Mouse (Mus musculus) gastrocnemius, postnatal 14 days (tissue): ENCODE data around the gene Rpl7a. TPM values are rescaled to one million over a fixed set of nuclear protein-coding genes. Genes with fewer than 3 reads are reported as not detected.

Experiments
- DNase-seq: peaks from one replicate; pipeline ENCODE4 v3.0.0; 2021; ENCODE audit warnings: mixed read lengths
- intact Hi-C: fragments of 180-260 bp; cut with DNase I; formaldehyde crosslinking; loops from one replicate; pipeline ENCODE4 v1.15.1; 2025; ENCODE audit warnings: low total_unique reads
- total RNA-seq, 2 experiments: library from RNA; stranded (reverse); gene quantifications; 2 replicates each; pipeline ENCODE4 v1.2.3; 2021

The Rpl7a gene
- total RNA-seq, 2 experiments from 2014 or later = 309 to 346 TPM

DNA sequence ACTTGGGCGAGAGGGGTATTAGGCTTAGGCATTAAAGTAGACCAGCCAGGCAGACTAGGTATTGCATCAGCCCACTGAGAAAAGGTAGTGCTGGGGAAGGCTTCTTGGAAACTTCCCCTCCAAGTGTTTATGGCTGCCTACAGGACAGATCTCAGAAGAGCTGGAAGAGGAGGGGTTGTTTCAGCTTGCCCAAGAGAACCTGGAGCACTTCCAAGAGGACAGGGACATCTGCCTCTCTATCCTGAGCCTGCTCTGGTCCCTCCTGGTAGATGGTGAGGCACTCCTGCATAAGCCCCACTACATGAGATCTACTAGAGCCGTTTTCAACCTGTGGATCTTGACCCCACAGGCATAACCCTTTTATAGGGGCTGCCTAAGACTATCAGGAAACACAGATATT lies 39.8 kb downstream of the Rpl7a start:
- no peak for DNase-seq
- intact Hi-C loops = no loop called here

GRCm38 (mm10) chr2:26951346-26951905 lies 40.9 kb downstream of the Rpl7a start:
- DNase-seq = no peak
- intact Hi-C loops = no loop called here

GRCm38 (mm10) chr2:26952193-26952592 lies 41.6 kb downstream of the Rpl7a start:
- intact Hi-C loops = no loop called here
- no peak for DNase-seq

GRCm38 (mm10) chr2:26952866-26953265 lies 42.3 kb downstream of the Rpl7a start:
- intact Hi-C loops = no loop called here
- no peak for DNase-seq

GRCm38 (mm10) chr2:26954735-26955395 lies 44.3 kb downstream of the Rpl7a start:
- DNase-seq = no peak
- intact Hi-C loops = no loop called here

GRCm38 (mm10) chr2:26956811-26957487 lies 46.4 kb downstream of the Rpl7a start:
- DNase-seq = no peak

DNA sequence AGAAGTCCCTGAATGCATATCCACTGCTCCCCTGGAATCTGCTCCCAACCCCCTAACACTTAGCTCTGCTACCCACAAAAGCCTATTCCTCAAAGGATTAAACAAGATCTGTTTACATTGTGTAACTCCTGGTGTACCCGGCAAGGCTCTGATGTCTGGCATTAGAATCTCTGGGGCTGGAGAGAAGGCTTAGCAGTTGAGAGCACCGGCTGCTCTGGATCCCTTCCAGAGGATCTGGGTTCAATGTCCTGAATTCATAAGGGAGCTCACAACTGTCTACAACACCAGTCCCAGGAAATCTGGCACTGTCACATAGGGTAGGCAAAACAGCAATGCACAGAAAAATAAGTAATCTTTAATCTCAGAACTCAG lies 46.9 kb downstream of the Rpl7a start:
- DNase-seq = no peak
- intact Hi-C loops = no loop called here

More at GRCm38 (mm10) chr2:26956811-26957487, 46.4 kb downstream of the Rpl7a start:
- intact Hi-C loops = no loop called here

GRCm38 (mm10) chr2:26960756-26961155 lies 50.2 kb downstream of the Rpl7a start:
- intact Hi-C loops = no loop called here
- DNase-seq = no peak

Other genes with a start within 250 kb of the Rpl7a start
- gene Lcn4, start 239.5 kb upstream of the Rpl7a start, total RNA-seq = not detected
- gene Abo, start 45.8 kb upstream of the Rpl7a start, total RNA-seq = not detected
- 10 to 100 TPM; 11.9 to 13.3 TPM for gene Surf6, start 7.9 kb upstream of the Rpl7a start, total RNA-seq
- gene Med22, start 87 bp upstream of the Rpl7a start, total RNA-seq = 10 to 100 TPM; 19.2 to 19.7 TPM
- 10 to 100 TPM; 15.3 to 17.2 TPM for gene Surf2, start 5.6 kb downstream of the Rpl7a start, total RNA-seq
- 10 to 100 TPM; 35.0 to 37.8 TPM for gene Surf1, start 5.8 kb downstream of the Rpl7a start, total RNA-seq
- gene Surf4, start 23.2 kb downstream of the Rpl7a start, total RNA-seq = 10 to 100 TPM; 84.4 to 85.1 TPM
- not detected for gene Stkld1, start 23.3 kb downstream of the Rpl7a start, total RNA-seq
- gene Rexo4, start 53.6 kb downstream of the Rpl7a start, total RNA-seq = 10 to 100 TPM; 13.3 to 16.2 TPM
- gene Adamts13, start 62.7 kb downstream of the Rpl7a start, total RNA-seq = not detected
- gene Cacfd1, start 99.2 kb downstream of the Rpl7a start, total RNA-seq = 10 to 100 TPM; 21.2 to 21.4 TPM
- gene Slc2a6, start 117.2 kb downstream of the Rpl7a start, total RNA-seq = under 1 TPM; 0.11 to 0.62 TPM
- 10 to 100 TPM; 30.5 to 36.4 TPM for gene Mymk, start 161.4 kb downstream of the Rpl7a start, total RNA-seq
- 10 to 100 TPM in 1 of 2 experiments, 1 to 10 TPM in 1; 6.3 to 10.5 TPM for gene Adamtsl2, start 168.6 kb downstream of the Rpl7a start, total RNA-seq
- under 1 TPM; 0.07 to 0.08 TPM for gene Fam163b, start 231.7 kb downstream of the Rpl7a start, total RNA-seq